Mouse (Mus musculus): ENCODE measurements at regions not wholly inside any gene's neighbourhood (a gene's known extent, or its start where the extent isn't known, plus 50 kb on each side); places are given as distances from the start of the nearest gene placed in this dataset.

GRCm38 (mm10) chr9:93777784-93778402 is 760.0 kb downstream of the 1190002N15Rik start:
- DNase-seq, result peak; percentile 1

Data from lung, postnatal 36 days (tissue).